Mouse (Mus musculus) hindbrain, embryonic 10.5 days (tissue): ENCODE measurements at regions not wholly inside any gene's neighbourhood (a gene's known extent, or its start where the extent isn't known, plus 50 kb on each side); places are given as distances from the start of the nearest gene placed in this dataset.

ENCODE experiments used
- DNase-seq: peaks from one replicate; pipeline ENCODE4 v3.0.0-alpha.2; 2017; ENCODE audit warnings: low spot score
- H3K27ac ChIP-seq: fragments of 300-500 bp; sonication (generic); 2 replicates; pipeline ENCODE4 v1.5.1; 2016; ENCODE audit warnings: mild to moderate bottlenecking, moderate library complexity
- H3K27me3 ChIP-seq: fragments of 300-500 bp; sonication (generic); 2 replicates; pipeline ENCODE4 v1.6.1; 2016; ENCODE audit warnings: mild to moderate bottlenecking; ENCODE audit not compliant: poor library complexity, insufficient read depth, severe bottlenecking
- H3K36me3 ChIP-seq: fragments of 300-500 bp; sonication (generic); 2 replicates; pipeline ENCODE4 v1.6.1; 2016; ENCODE audit warnings: mild to moderate bottlenecking, moderate library complexity
- H3K4me1 ChIP-seq: fragments of 300-500 bp; sonication (generic); replicated peaks from 2 replicates; pipeline ENCODE4 v1.6.1; 2016; ENCODE audit warnings: mild to moderate bottlenecking
- H3K4me3 ChIP-seq: fragments of 300-500 bp; sonication (generic); 2 replicates; pipeline ENCODE4 v1.5.1; 2016; ENCODE audit warnings: mild to moderate bottlenecking, moderate library complexity
- H3K9me3 ChIP-seq: fragments of 300-500 bp; sonication (generic); 2 replicates; pipeline ENCODE4 v1.6.1; 2016; ENCODE audit warnings: mild to moderate bottlenecking, moderate library complexity
- WGBS: fragments of 180-500 bp; shearing (Covaris S2); methylation state at CpG from one replicate; pipeline ENCODE4 v1.1.7; 2016; 5-methylcytosine and 5-hydroxymethylcytosine counted together

- peak; percentile 57 for DNase-seq
- Histone ChIP-seq H3K27me3 (peaks cover 38% of the 10 kb centered on the region), H3K36me3 (no peaks in the 10 kb centered on the region), H3K9me3 (peaks cover 5% of the 10 kb centered on the region; the same call in 1 of the 2 replicates), H3K4me3 (peak overlapping the region; percentile 49), H3K4me1 (peaks cover 27% of the 10 kb centered on the region), H3K27ac (peak overlapping the region; percentile 79)
- 2% methylated on average over 23 of the region's 23 CpGs for WGBS
Measured at GRCm38 (mm10) chr4:45591405-45592315, 59.4 kb upstream of the Shb start.

- 1% methylated on average over 2 of the region's 2 CpGs for WGBS
- no peaks in the 10 kb centered on the region for H3K36me3 ChIP-seq
- peaks cover 47% of the 10 kb centered on the region for H3K27me3 ChIP-seq
- no peak for DNase-seq
- H3K4me1 ChIP-seq = peaks cover 27% of the 10 kb centered on the region
- peak overlapping the region; percentile 49 for H3K4me3 ChIP-seq
- H3K27ac ChIP-seq = no peak overlapping the region; the same call in 1 of the 2 replicates
- H3K9me3 ChIP-seq = peaks cover 5% of the 10 kb centered on the region; the same call in 1 of the 2 replicates
Measured at GRCm38 (mm10) chr4:45590836-45591235, 58.6 kb upstream of the Shb start.

- peaks cover 36% of the 10 kb centered on the region for H3K4me1 ChIP-seq
- peaks cover 72% of the 10 kb centered on the region for H3K27me3 ChIP-seq
- H3K4me3 ChIP-seq = no peak overlapping the region
- H3K27ac ChIP-seq = no peak overlapping the region
- WGBS = 29% methylated on average over 3 of the region's 3 CpGs
- no peaks in the 10 kb centered on the region for H3K36me3 ChIP-seq
- H3K9me3 ChIP-seq = no peaks in the 10 kb centered on the region
- DNase-seq = no peak
Measured at GRCm38 (mm10) chr4:45588322-45588721, 56.1 kb upstream of the Shb start.

GRCm38 (mm10) chr4:45587202-45587601 lies 54.9 kb upstream of the Shb start:
- WGBS = 79% methylated on average over 2 of the region's 2 CpGs
- H3K4me1 ChIP-seq = peaks cover 32% of the 10 kb centered on the region
- H3K27me3 ChIP-seq = peaks cover 64% of the 10 kb centered on the region
- H3K9me3 ChIP-seq = no peaks in the 10 kb centered on the region
- H3K36me3 ChIP-seq = no peaks in the 10 kb centered on the region
- H3K27ac ChIP-seq = no peak overlapping the region
- H3K4me3 ChIP-seq = no peak overlapping the region
- DNase-seq = no peak

GRCm38 (mm10) chr4:45586310-45586709 lies 54.0 kb upstream of the Shb start:
- H3K4me1 ChIP-seq = peaks cover 23% of the 10 kb centered on the region
- H3K27me3 ChIP-seq = peaks cover 56% of the 10 kb centered on the region
- 38% methylated on average over 2 of the region's 2 CpGs for WGBS
- no peak overlapping the region for H3K27ac ChIP-seq
- no peak overlapping the region for H3K4me3 ChIP-seq
- DNase-seq = no peak
- H3K9me3 ChIP-seq = no peaks in the 10 kb centered on the region
- H3K36me3 ChIP-seq = no peaks in the 10 kb centered on the region

GRCm38 (mm10) chr4:45585188-45585820 lies 53.0 kb upstream of the Shb start:
- Histone ChIP-seq H3K4me1 (peaks cover 15% of the 10 kb centered on the region), H3K27me3 (peaks cover 50% of the 10 kb centered on the region), H3K4me3 (no peak overlapping the region), H3K36me3 (no peaks in the 10 kb centered on the region), H3K27ac (no peak overlapping the region), H3K9me3 (no peaks in the 10 kb centered on the region)
- WGBS = 55% methylated on average over 8 of the region's 8 CpGs
- DNase-seq = no peak

GRCm38 (mm10) chr4:45583966-45584365 lies 51.7 kb upstream of the Shb start:
- H3K27ac ChIP-seq = no peak overlapping the region
- H3K27me3 ChIP-seq = peaks cover 47% of the 10 kb centered on the region
- H3K9me3 ChIP-seq = no peaks in the 10 kb centered on the region
- no peak overlapping the region for H3K4me3 ChIP-seq
- peaks cover 17% of the 10 kb centered on the region for H3K4me1 ChIP-seq
- WGBS = 59% methylated on average over 4 of the region's 4 CpGs
- no peak for DNase-seq
- H3K36me3 ChIP-seq = no peaks in the 10 kb centered on the region

- 82% methylated on average over 5 of the region's 5 CpGs for WGBS
- no peak for DNase-seq
Measured at GRCm38 (mm10) chr4:45582496-45582895, 50.2 kb upstream of the Shb start.

More at GRCm38 (mm10) chr4:45582496-45582895, 50.2 kb upstream of the Shb start:
- peaks cover 31% of the 10 kb centered on the region for H3K4me1 ChIP-seq
- H3K36me3 ChIP-seq = no peaks in the 10 kb centered on the region
- H3K9me3 ChIP-seq = no peaks in the 10 kb centered on the region
- H3K27ac ChIP-seq = no peak overlapping the region
- peaks cover 45% of the 10 kb centered on the region for H3K27me3 ChIP-seq
- no peak overlapping the region for H3K4me3 ChIP-seq
